Mouse (Mus musculus): ENCODE data around the gene Tmc5.
A peak's percentile ranks its signal among the peaks of the same experiment; 100 is the strongest.

Tmc5 gene

DNA sequence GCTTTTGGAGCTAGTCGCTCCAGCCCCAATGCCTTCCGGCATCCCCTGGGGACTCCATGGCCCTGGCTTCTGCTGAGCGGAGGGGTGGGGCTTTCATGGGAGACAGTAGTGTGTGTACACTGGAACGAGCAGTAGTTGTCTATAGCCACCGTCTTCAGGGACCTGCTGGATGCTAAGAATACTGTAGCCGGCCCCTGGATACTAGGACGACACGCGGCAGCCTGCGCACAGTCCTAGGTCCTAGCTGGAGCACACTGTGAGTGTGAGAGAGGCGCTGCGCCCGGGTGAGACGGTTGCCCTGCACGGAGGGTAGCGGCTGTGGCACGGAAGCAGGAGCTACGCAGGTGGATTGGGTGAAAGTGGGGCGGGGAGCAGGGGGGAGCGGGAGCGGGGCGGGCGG lies at the start of gene Tmc5:
Tmc5 (plus strand) TSS at position 97 of the 400 bp plus-strand sequence.
- no peak; the same call in 1 of the 2 replicates for ATAC-seq (ENCODE audit: low TSS enrichment)

GRCm38 (mm10) chr7:118547451-118547850 lies 49.6 kb upstream of the Tmc5 start:
- no peak for ATAC-seq (ENCODE audit: low TSS enrichment)

DNA sequence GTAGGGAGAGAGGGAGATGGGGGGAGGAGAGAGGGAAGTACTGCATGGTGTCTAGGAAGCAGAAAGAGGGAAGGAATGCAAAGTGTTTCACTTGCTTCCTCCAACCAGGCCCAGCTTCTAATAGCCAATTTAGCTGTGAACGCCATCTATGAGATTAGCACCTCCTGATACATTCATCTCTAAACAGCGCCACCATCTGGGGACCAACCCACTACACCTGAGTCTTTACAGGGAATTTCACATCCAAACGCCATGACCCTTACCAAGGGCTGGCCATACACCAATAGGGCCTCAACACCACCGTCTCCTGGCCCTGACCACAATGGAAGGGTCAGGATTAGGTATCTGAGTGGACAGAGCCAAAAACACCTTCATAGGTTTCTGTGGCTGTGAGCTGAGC lies 43.2 kb upstream of the Tmc5 start:
- ATAC-seq (ENCODE audit: low TSS enrichment): no peak

- ATAC-seq (ENCODE audit: low TSS enrichment): no peak
Measured at GRCm38 (mm10) chr7:118554290-118554689, 42.8 kb upstream of the Tmc5 start.

- peak; percentile 74 for ATAC-seq (ENCODE audit: low TSS enrichment)
Measured at GRCm38 (mm10) chr7:118569121-118569543, 28.0 kb upstream of the Tmc5 start.

- ATAC-seq (ENCODE audit: low TSS enrichment): no peak
Measured at GRCm38 (mm10) chr7:118571350-118571749, 25.7 kb upstream of the Tmc5 start.

DNA sequence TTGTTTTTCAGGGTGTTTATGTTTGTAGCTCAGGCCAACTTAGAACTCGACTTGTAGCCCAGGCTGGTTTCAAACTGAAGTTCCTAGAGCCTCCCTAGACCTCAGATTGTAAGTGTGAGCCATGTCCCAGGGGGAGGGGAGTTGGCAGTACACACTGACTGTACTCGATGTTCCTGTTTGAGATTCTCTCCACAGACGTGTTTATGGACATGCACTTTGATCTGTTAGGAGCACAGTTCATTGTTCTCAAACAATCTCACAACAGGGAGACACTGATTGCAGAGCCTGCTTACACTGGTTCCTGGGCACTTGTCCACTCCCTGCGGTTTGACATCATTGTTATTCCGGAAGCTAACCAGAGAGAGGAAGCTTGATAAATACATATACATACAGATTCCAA lies 25.1 kb upstream of the Tmc5 start:
- ATAC-seq (ENCODE audit: low TSS enrichment): no peak

- peak; percentile 53; the same call in 1 of the 2 replicates for ATAC-seq (ENCODE audit: low TSS enrichment)
Measured at GRCm38 (mm10) chr7:118578269-118578668, 18.8 kb upstream of the Tmc5 start.

DNA sequence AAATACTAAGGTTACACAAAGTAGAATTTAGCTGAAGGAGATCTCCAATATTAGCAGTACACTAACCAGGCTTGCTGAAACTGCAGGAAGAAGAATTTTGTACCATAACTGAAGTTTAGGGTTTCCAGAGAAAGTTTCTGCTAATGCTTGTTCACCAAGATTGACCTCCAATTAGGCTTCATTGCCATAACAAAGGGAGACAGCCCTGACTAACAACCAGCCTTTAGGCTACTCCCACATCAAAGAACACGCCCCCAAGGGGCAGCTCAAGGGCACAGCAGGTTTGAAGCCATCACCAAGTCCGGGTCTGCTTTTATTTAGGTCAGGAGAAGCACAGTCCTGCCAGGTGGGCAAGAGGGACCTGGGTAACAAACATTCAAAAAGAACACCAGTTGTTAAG lies 17.2 kb upstream of the Tmc5 start:
- ATAC-seq (ENCODE audit: low TSS enrichment): no peak

- no peak for ATAC-seq (ENCODE audit: low TSS enrichment)
Measured at GRCm38 (mm10) chr7:118583821-118584220, 13.3 kb upstream of the Tmc5 start.

- ATAC-seq (ENCODE audit: low TSS enrichment): peak; percentile 92
Measured at GRCm38 (mm10) chr7:118584257-118584907, 12.7 kb upstream of the Tmc5 start, which contains the start of gene Tmc7. Tmc7 (minus strand) TSS chr7:118584736.

DNA sequence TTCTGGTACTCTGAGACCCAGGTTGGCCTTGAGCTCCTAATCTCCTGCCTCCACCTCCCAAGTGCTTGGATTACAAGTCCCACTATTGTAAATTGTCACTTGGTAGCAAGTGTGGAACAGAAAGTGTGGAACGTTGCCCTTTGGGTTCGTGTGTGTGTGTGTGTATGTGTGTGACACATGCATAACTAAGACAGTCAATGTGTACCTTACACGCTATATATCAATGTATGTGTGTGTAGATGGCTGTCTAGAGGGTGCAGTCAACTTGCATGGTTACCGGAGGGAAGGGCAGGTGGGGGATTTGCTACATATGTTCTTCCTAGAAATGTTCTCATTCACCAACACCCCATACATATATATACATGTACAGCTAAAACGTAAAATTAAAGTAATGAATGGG lies 12.2 kb upstream of the Tmc5 start:
- no peak for ATAC-seq (ENCODE audit: low TSS enrichment)

DNA sequence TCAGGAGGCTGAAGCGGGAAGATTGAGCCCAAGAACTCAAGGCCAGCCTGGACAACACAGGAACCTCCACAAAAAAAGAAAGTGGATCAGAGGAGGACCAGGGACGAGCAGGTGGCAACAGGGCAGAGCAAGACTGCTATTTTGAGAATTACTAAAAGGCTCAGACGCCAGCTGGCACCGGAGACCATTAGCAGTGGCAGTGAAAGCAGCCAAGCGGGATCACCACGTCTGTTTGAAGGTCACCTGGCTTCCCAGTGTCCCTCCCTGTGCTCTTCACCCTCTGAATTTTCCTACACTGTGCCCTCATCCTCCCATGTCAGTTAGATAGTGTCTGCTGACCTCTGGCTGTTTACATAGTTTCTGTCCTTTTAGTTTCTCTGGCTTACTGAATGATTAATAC lies 11.2 kb upstream of the Tmc5 start:
- ATAC-seq (ENCODE audit: low TSS enrichment): no peak

GRCm38 (mm10) chr7:118590726-118591305 lies 6.3 kb upstream of the Tmc5 start:
- ATAC-seq (ENCODE audit: low TSS enrichment): no peak

DNA sequence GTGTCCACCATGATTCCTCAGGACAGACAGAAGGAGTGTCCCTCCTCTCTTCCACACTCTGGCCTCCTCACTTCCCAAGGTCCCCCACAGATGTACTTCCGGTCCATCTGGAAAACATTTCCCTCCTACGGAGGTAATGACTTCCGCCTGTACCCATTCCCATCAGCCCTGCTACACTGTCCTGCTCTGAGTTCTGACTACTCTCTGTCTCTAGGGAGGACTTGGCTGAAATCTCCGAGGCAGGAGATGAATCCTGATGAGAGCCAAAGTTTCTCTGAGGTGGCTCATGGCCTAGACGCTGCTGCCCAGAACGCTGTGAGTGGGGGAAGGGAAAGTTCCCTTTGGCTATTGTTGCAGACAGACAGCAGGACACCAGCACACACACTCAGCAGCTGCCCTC lies 5.0 kb upstream of the Tmc5 start:
- ATAC-seq (ENCODE audit: low TSS enrichment): no peak

DNA sequence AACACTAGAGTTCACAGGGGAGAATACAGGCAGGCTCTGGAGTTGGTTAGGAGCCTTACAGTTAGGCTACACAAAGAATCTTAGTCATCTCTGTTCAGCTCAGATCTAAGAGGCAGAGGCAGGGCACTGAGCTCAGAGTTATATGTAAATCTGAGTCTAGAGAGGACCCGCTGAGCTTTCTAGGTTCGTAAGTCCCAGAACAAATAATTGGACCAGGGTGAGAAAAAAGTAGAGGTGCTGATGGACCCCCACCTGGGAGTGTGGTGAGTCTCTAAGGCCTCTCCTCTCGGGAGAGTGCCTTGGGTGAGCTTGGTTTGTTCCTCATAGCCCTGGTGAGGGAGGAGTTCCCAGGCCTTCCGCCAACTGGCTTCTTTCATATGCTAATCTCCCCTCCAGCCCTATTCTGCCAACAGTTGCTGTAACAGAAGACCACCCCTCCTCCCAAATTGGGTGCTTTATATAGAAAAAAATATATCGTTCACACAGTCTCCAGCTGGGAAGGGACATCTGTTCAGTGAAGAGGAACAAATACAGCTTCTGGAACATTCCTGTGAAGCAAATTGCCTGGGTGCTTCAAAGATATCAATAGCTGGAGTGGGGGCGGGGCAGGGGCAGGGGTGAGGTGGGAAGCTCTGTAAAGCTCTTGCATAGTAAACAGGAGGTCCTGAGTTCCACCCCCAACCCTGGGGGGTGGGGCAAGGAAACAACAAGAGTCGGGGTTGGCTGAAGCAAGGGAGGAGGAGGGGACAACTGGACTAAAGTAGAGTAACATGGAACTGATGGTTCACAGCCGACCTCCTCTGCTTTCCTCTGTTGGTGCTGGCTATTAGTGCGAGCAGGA lies 3.3 kb upstream of the Tmc5 start:
- ATAC-seq (ENCODE audit: low TSS enrichment): peak; percentile 75

- no peak for ATAC-seq (ENCODE audit: low TSS enrichment)
Measured at GRCm38 (mm10) chr7:118594611-118595010, 2.5 kb upstream of the Tmc5 start.

DNA sequence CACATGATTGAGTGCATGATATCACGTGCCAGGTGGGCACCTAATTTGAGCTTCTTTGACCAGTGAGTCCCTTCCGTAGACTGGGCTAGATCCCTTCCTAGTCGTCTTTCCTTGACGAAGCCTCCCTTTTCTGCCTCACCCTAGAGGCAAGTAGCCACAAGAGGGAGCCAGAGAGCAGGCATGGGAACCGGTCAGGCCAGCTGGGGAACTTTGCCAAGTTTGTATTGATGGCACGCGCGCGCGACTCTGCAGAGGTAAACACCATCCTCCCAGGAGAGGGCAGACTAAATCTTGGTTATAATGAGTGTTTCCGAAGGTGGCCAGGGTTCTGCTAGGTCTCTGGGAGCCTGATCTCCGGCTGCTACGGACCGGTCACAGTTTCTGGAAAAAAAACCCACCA lies 1.9 kb upstream of the Tmc5 start:
- ATAC-seq (ENCODE audit: low TSS enrichment): peak; percentile 61

DNA sequence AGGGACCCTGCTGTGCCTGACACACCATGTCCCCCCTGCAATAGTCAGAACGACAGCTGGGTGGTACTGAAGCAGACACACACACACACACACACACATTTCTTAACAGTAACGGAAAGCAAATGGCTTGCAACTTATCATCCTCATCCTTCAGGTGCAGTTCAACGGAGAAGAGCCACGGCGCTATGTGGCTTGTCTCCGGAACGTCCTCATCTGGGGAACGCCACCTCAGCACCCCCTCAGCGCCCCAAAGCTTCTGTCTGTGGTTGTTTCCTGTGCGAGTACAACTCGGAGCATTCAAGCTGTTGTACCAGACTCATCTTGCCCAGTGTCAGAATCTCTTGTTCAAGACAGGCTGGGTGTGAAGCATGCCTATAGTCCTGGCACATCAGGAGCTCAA lies 826 bp upstream of the Tmc5 start:
- no peak for ATAC-seq (ENCODE audit: low TSS enrichment)

GRCm38 (mm10) chr7:118599954-118600631 lies 3.0 kb downstream of the Tmc5 start:
- no peak for ATAC-seq (ENCODE audit: low TSS enrichment)

DNA sequence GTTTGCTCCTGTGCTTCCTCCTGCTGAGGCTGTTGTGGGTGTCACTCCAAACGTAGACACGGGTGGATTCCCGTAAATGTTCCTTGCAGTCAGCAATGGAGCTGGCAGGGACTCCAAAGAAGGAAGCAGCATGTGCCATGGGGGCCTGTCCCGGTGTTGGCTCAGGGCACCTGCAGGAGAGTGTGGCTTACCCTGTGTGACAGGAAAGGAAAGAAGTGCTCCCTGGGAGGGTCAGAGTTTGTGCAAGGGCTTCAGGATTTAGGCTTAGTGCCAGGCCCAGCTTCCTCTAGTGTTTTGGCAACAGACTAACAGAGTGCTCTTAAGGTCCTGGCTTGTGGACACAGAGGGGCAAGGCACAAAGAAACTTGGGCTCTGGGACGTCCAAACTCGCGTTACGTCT lies 7.7 kb downstream of the Tmc5 start:
- no peak for ATAC-seq (ENCODE audit: low TSS enrichment)

DNA sequence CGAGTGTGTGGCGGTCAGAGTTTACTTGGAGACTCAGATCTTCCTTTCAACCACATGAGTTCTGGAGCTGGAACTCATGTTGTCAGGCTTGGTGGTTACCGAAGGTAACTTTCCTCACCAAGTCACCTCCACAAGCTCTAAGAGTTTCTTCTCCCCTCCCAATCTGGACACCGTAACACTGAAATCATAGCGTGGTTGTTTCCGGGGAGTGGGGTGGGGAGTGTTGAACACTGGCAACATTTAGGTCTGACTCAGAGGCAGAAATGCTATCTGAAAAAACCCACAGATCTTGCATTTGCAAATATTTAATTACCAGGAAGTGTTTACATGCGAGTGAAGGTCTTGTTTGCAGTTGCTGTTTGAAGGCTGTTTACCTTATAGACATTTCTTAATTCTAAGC lies 12.7 kb downstream of the Tmc5 start:
- ATAC-seq (ENCODE audit: low TSS enrichment): no peak

Data from frontal cortex, adult (tissue).